In the genomic region with DNA sequence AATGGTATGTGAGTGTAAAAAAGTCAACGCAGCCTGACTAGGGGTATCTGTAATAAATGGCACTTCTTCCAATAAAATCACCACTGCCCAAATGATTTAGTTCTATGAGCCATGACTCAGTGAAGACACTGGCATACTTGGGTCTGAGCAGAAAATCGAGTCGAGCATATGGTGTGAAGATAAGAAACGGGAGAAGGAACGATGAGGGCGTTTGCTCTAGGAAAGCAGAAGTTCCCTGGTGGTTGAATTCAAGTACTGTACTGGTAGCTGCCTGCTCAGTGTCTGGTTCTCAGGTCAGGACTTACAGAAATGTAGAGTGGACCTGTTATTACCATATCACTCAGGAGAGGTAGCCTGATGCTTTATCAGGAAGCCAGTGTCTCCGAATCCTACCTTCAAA, we compare ENCODE assay signal across 27 mouse cellular contexts. TPM values are rescaled to one million over a fixed set of nuclear protein-coding genes. Genes with fewer than 3 reads are reported as not detected.
DNase-seq lines count a peak whose midpoint lies in the region; ATAC-seq and TF ChIP-seq lines count a peak whose summit lies in the region.
"Had no signal": no experiment of that assay in that cellular context is flagged by ENCODE, and none has a peak within 500 bp of the region (broad histone marks: within the 10 kb centered on the region; RNA-seq: fewer than 3 reads in every experiment).

No protein-coding gene starts in this region.

- H3K27ac ChIP-seq in intestine, postnatal 0 days (ENCODE audit: low read depth, low read length) = no peak overlapping the region
- no peak overlapping the region for H3K27ac ChIP-seq in intestine, embryonic 15.5 days
- H3K27ac ChIP-seq in kidney, embryonic 15.5 days = no peak overlapping the region
- H3K27ac ChIP-seq in midbrain, embryonic 13.5 days = no peak overlapping the region
- H3K27ac ChIP-seq: embryonic facial prominence, embryonic 13.5 days; forebrain, embryonic 12.5 days; hindbrain, embryonic 10.5 days; limb, embryonic 12.5 days; liver, embryonic 15.5 days; midbrain, embryonic 12.5 days had no signal

- no peak overlapping the region for H3K4me2 ChIP-seq in intestine, postnatal 0 days (replicated peaks; ENCODE audit: low read depth)
- H3K4me2 ChIP-seq in intestine, embryonic 15.5 days (replicated peaks) = no peak overlapping the region
- H3K4me2 ChIP-seq in kidney, embryonic 15.5 days = no peak overlapping the region
- no peak overlapping the region for H3K4me2 ChIP-seq in midbrain, embryonic 13.5 days (replicated peaks)
- H3K4me2 ChIP-seq: embryonic facial prominence, embryonic 13.5 days; forebrain, embryonic 12.5 days; heart, embryonic 11.5 days; limb, embryonic 12.5 days; liver, embryonic 15.5 days; midbrain, embryonic 12.5 days had no signal

- ATAC-seq in intestine, postnatal 0 days = no peak
- no peak for ATAC-seq in intestine, embryonic 15.5 days
- ATAC-seq in megakaryocyte, adult 5-6 weeks (ENCODE audit: poor library complexity, severe bottlenecking) = peak; percentile 40; the same call in 1 of the 2 replicates
- ATAC-seq in kidney, embryonic 15.5 days (replicated peaks; ENCODE audit: low FRiP score) = no peak
- ATAC-seq in midbrain, embryonic 13.5 days = no peak
- ATAC-seq: hindbrain, embryonic 16.5 days; intestine, embryonic 16.5 days; Patski had no signal

- 0 out of 2 replicates have a peak, but pooled peaks have one; percentile 28 for TF ChIP-seq CTCF in intestine, postnatal 0 days (IDR thresholded peaks at IDR 0.05; ENCODE audit: low read depth)

- no peak overlapping the region for H3K9ac ChIP-seq in intestine, postnatal 0 days (ENCODE audit: low read depth, low read length)
- H3K9ac ChIP-seq in intestine, embryonic 15.5 days = no peak overlapping the region
- no peak overlapping the region for H3K9ac ChIP-seq in kidney, embryonic 15.5 days
- H3K9ac ChIP-seq in midbrain, embryonic 13.5 days (replicated peaks) = no peak overlapping the region
- H3K9ac ChIP-seq: embryonic facial prominence, embryonic 13.5 days; forebrain, embryonic 12.5 days; limb, embryonic 12.5 days; liver, embryonic 15.5 days; midbrain, embryonic 12.5 days had no signal

- DNase-seq in 416B (ENCODE audit: low read depth) = peak; percentile 47
- DNase-seq in brain, adult 2 months (ENCODE audit: low read depth, low spot score) = peak; percentile 57
- DNase-seq in adrenal gland, adult 2 months = no peak
- DNase-seq: adrenal gland, postnatal 14 days; cerebellum, adult 11 months; cerebellum, postnatal 10 days; lung, postnatal 4 days; retina, postnatal 1 day; right cerebral cortex, postnatal 25 days; spleen, adult 18-20 months; thymus, postnatal 14 days had no signal

- H3K4me3 ChIP-seq in intestine, postnatal 0 days (ENCODE audit: low read depth, low read length) = no peak overlapping the region
- no peak overlapping the region for H3K4me3 ChIP-seq in intestine, embryonic 15.5 days (replicated peaks)
- H3K4me3 ChIP-seq in kidney, embryonic 15.5 days (replicated peaks) = no peak overlapping the region
- no peak overlapping the region for H3K4me3 ChIP-seq in midbrain, embryonic 13.5 days (replicated peaks)
- H3K4me3 ChIP-seq: embryonic facial prominence, embryonic 13.5 days; erythroblast, embryonic 14.5 days; forebrain, embryonic 12.5 days; hindbrain, embryonic 10.5 days; limb, embryonic 12.5 days; liver, embryonic 15.5 days; midbrain, embryonic 12.5 days had no signal

- 0 out of 2 replicates have a peak, but pooled peaks cover 4% of the 10 kb centered on the region for H3K4me1 ChIP-seq in intestine, postnatal 0 days (replicated peaks; ENCODE audit: control insufficient read depth, insufficient read depth, low read length)
- 0 out of 2 replicates have a peak, but pooled peaks cover 2% of the 10 kb centered on the region for H3K4me1 ChIP-seq in intestine, embryonic 15.5 days (replicated peaks)
- peaks cover 3% of the 10 kb centered on the region; the same call in 1 of the 2 replicates for H3K4me1 ChIP-seq in kidney, embryonic 15.5 days
- H3K4me1 ChIP-seq in midbrain, embryonic 13.5 days (replicated peaks) = no peaks in the 10 kb centered on the region
- H3K4me1 ChIP-seq: hindbrain, embryonic 10.5 days; liver, embryonic 15.5 days; midbrain, embryonic 12.5 days had no signal

- no peaks in the 10 kb centered on the region for H3K36me3 ChIP-seq in intestine, postnatal 0 days (ENCODE audit: control insufficient read depth, insufficient read depth)
- no peaks in the 10 kb centered on the region for H3K36me3 ChIP-seq in intestine, embryonic 15.5 days
- H3K36me3 ChIP-seq in kidney, embryonic 15.5 days = no peaks in the 10 kb centered on the region
- H3K36me3 ChIP-seq in midbrain, embryonic 13.5 days = no peaks in the 10 kb centered on the region
- H3K36me3 ChIP-seq: embryonic facial prominence, embryonic 13.5 days; forebrain, embryonic 12.5 days; hindbrain, embryonic 10.5 days; limb, embryonic 12.5 days; liver, embryonic 15.5 days; midbrain, embryonic 12.5 days had no signal

- no peaks in the 10 kb centered on the region for H3K9me3 ChIP-seq in intestine, postnatal 0 days (ENCODE audit: control insufficient read depth)
- H3K9me3 ChIP-seq in intestine, embryonic 15.5 days = no peaks in the 10 kb centered on the region
- H3K9me3 ChIP-seq in kidney, embryonic 15.5 days (replicated peaks) = no peaks in the 10 kb centered on the region
- no peaks in the 10 kb centered on the region for H3K9me3 ChIP-seq in midbrain, embryonic 13.5 days
- H3K9me3 ChIP-seq: embryonic facial prominence, embryonic 13.5 days; forebrain, embryonic 12.5 days; hindbrain, embryonic 10.5 days; limb, embryonic 12.5 days; liver, embryonic 15.5 days; midbrain, embryonic 12.5 days had no signal

- WGBS in intestine, postnatal 0 days = 65% methylated on average over 7 of the region's 7 CpGs
- 83% methylated on average over 7 of the region's 7 CpGs for WGBS in intestine, embryonic 15.5 days
- 79% methylated on average over 7 of the region's 7 CpGs for WGBS in kidney, embryonic 15.5 days
- WGBS in midbrain, embryonic 13.5 days = 94% methylated on average over 7 of the region's 7 CpGs

- no peaks in the 10 kb centered on the region for H3K27me3 ChIP-seq in intestine, postnatal 0 days (replicated peaks; ENCODE audit: control insufficient read depth, insufficient read depth, low read length)
- H3K27me3 ChIP-seq in intestine, embryonic 15.5 days (replicated peaks) = peaks cover 5% of the 10 kb centered on the region
- 0 out of 2 replicates have a peak, but pooled peaks cover 9% of the 10 kb centered on the region for H3K27me3 ChIP-seq in kidney, embryonic 15.5 days
- H3K27me3 ChIP-seq in midbrain, embryonic 13.5 days = peaks cover 11% of the 10 kb centered on the region
- H3K27me3 ChIP-seq: Patski had no signal

RNA-seq across cellular contexts. Expression of a gene that starts 6.2 kb away (rescaled TPM):
- polyA plus RNA-seq in intestine, postnatal 0 days (2015; fragmentation: Nextera tagmentation; extraction: Ambion mirVana) = 5.9 and 6.4 TPM in 2 replicates
- polyA plus RNA-seq in intestine, embryonic 15.5 days (2015; fragmentation: Nextera tagmentation; extraction: Ambion mirVana) = 5.4 and 6.3 TPM in 2 replicates
- 0.16 TPM in 1 of 2 replicates, not detected in the other for total RNA-seq in megakaryocyte, adult 5-6 weeks (2015)
- total RNA-seq in megakaryocyte, adult 5-6 weeks (2017) = 0.26 TPM in 1 of 2 replicates, not detected in the other
- polyA plus RNA-seq in kidney, embryonic 15.5 days (2015; fragmentation: Nextera tagmentation; extraction: Ambion mirVana) = 5.6 and 6.8 TPM in 2 replicates
- polyA plus RNA-seq in midbrain, embryonic 13.5 days (2015; fragmentation: Nextera tagmentation; extraction: Ambion mirVana) = 7.6 and 8.6 TPM in 2 replicates
- 1 to 10 TPM; 1.2 to 2.3 TPM for total RNA-seq in adrenal gland, adult 2 months (2021)
- polyA plus RNA-seq in adrenal gland, adult 2 months (2012; rRNA removed) = 2.7 and 3.8 TPM in 2 replicates
- polyA plus RNA-seq: erythroblast, embryonic 14.5 days had no signal

RNA-seq across cellular contexts. Expression of a gene that starts 54.6 kb away (rescaled TPM):
- polyA plus RNA-seq in intestine, postnatal 0 days (2015; fragmentation: Nextera tagmentation; extraction: Ambion mirVana) = 11.1 and 11.7 TPM in 2 replicates
- 26.0 and 27.0 TPM in 2 replicates for polyA plus RNA-seq in intestine, embryonic 15.5 days (2015; fragmentation: Nextera tagmentation; extraction: Ambion mirVana)
- total RNA-seq in megakaryocyte, adult 5-6 weeks (2015) = 13.0 and 17.3 TPM in 2 replicates
- 14.7 and 20.0 TPM in 2 replicates for total RNA-seq in megakaryocyte, adult 5-6 weeks (2017)
- polyA plus RNA-seq in kidney, embryonic 15.5 days (2015; fragmentation: Nextera tagmentation; extraction: Ambion mirVana) = 29.0 and 30.8 TPM in 2 replicates
- 28.3 and 29.5 TPM in 2 replicates for polyA plus RNA-seq in midbrain, embryonic 13.5 days (2015; fragmentation: Nextera tagmentation; extraction: Ambion mirVana)
- 10 to 100 TPM; 18.4 to 19.5 TPM for total RNA-seq in adrenal gland, adult 2 months (2021)
- polyA plus RNA-seq in adrenal gland, adult 2 months (2012; rRNA removed) = 2.8 and 3.9 TPM in 2 replicates
